Mouse (Mus musculus) induced T-regulatory cell, adult 2 months (primary cell): ENCODE data around the gene Eif2s3y.
A peak's percentile ranks its signal among the peaks of the same experiment; 100 is the strongest.

Experiments
- DNase-seq: peaks from one replicate; pipeline ENCODE4 v3.0.0-alpha.2; 2012; ENCODE audit warnings: low read depth

Eif2s3y gene

DNA sequence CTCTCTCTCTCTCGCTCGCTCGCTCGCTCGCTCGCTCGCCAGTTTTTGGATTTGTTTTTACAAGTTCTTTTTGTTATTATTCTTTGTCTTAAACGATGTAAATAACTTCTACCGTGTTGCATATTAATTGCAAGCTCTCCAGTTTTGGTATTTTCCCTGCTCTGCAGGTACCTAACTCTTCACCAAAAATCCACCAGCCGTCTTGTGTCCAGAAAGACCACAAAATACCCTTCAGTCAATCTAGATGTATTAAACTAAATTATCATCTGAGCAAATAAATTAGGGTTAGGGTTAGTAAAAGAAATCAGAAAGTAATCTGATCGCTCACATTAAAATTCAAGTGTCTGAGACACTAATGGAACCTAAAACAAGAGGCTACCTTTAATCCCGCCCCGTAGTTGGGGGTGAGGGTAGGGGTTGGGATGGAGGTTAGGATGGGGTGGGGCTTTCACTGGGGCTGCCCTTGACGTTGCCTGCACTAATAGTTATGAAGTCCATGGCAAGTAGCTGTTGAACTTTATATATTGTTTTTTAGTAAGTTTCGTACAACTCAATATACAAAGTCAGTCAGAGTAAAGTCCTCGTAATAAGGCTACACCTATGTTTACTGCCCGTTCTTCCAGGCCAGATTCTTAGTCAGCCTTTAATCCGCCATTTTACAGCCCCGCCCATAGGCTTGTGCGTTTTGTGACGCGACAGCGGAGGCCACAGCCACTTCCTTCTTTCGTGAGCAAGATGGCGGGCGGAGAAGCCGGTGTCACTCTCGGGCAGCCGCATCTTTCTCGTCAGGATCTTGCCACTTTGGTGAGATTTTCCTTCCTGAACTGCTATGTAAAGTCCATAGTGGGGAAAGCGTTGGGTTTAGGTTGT, at the start of gene Eif2s3y:
TSS of gene Eif2s3y (plus strand) at position 662 of the 870 bp plus-strand sequence.
- DNase-seq, result peak; percentile 90
